Mouse (Mus musculus) A20 (cell line): ENCODE measurements around the gene Chd1.
"Not testable (repeated sequence)": the region's sequence is repeated elsewhere in the genome, so short reads cannot be mapped to it uniquely, and the experiment has no call there.

Experiments used
- DNase-seq: peaks from one replicate; pipeline ENCODE4 v3.0.0-alpha.2; 2011; ENCODE audit warnings: low read depth, low spot score

Chd1 gene

GRCm38 (mm10) chr17:15737346-15737917 lies 32.7 kb downstream of the Chd1 start:
- no peak for DNase-seq

GRCm38 (mm10) chr17:15741836-15742235 lies 37.1 kb downstream of the Chd1 start:
- no peak for DNase-seq

- DNase-seq = no peak
Observed at GRCm38 (mm10) chr17:15742953-15743352, 38.2 kb downstream of the Chd1 start.

GRCm38 (mm10) chr17:15743379-15743778 lies 38.6 kb downstream of the Chd1 start:
- DNase-seq = no peak

GRCm38 (mm10) chr17:15746696-15747095 lies 41.9 kb downstream of the Chd1 start:
- no peak for DNase-seq

- no peak for DNase-seq
Observed at GRCm38 (mm10) chr17:15748022-15748421, 43.3 kb downstream of the Chd1 start.

GRCm38 (mm10) chr17:15751264-15751663 lies 46.5 kb downstream of the Chd1 start:
- DNase-seq = not testable (repeated sequence)

- peak; percentile 63 for DNase-seq
Observed at GRCm38 (mm10) chr17:15761191-15761590, 56.4 kb downstream of the Chd1 start.

GRCm38 (mm10) chr17:15769081-15769724 lies 64.4 kb downstream of the Chd1 start:
- peak; percentile 76 for DNase-seq

GRCm38 (mm10) chr17:15773956-15774355 lies 69.2 kb downstream of the Chd1 start:
- peak; percentile 74 for DNase-seq

- no peak for DNase-seq
Observed at GRCm38 (mm10) chr17:15774565-15775215, 69.9 kb downstream of the Chd1 start.

GRCm38 (mm10) chr17:15776349-15776748 lies 71.6 kb downstream of the Chd1 start:
- DNase-seq = no peak

- DNase-seq = peak; percentile 73
Observed at GRCm38 (mm10) chr17:15777979-15778378, 73.2 kb downstream of the Chd1 start.

GRCm38 (mm10) chr17:15787036-15787435 lies 82.3 kb downstream of the Chd1 start:
- peak; percentile 58 for DNase-seq

- DNase-seq = no peak
Observed at GRCm38 (mm10) chr17:15790716-15791115, 85.9 kb downstream of the Chd1 start.

- DNase-seq = no peak
Observed at GRCm38 (mm10) chr17:15799195-15799793, 94.5 kb downstream of the Chd1 start.

GRCm38 (mm10) chr17:15804008-15804812 lies 99.4 kb downstream of the Chd1 start:
- peak; percentile 56 for DNase-seq

GRCm38 (mm10) chr17:15807295-15807984 lies 102.7 kb downstream of the Chd1 start:
- DNase-seq = no peak

- no peak for DNase-seq
Observed at GRCm38 (mm10) chr17:15808015-15808414, 103.2 kb downstream of the Chd1 start.

- no peak for DNase-seq
Observed at GRCm38 (mm10) chr17:15808468-15809374, 104.0 kb downstream of the Chd1 start.
